Mouse (Mus musculus) lung, postnatal 0 days (tissue): Measurements from ENCODE around the gene Ndufv1.

Source experiments
- CTCF ChIP-seq: IDR thresholded peaks from 2 replicates; pipeline ENCODE4 v1.5.1; 2016; ENCODE audit warnings: antibody characterized with exemption, mild to moderate bottlenecking
- EP300 ChIP-seq: IDR thresholded peaks from 2 replicates; pipeline ENCODE4 v1.6.1; 2016; ENCODE audit warnings: antibody characterized with exemption, mild to moderate bottlenecking, control low read depth

DNA sequence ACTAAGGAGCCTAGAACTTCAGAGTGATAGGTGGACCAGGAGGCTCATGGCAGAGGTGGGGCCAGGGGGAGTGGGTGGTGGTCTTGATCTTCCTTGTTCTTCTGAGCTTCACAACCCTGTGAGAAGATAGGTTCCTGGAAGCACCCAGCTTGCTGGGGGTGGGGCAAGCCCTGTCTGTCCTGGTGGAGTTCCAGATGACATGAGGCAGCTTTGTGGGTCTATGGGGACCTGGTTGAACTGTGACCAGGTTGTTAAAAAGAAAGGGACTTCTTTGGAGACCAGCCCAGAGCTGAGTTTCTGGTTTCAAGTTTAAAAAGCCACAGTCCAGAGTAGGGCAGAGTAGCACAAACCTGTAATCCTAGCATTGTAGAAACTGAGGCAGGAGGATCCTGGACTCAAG, 53.6 kb downstream of the Ndufv1 start:
- TF ChIP-seq CTCF (no peak), EP300 (no peak)
